Mouse (Mus musculus): ENCODE results near the gene Sh3pxd2a. TPM values are rescaled to one million over a fixed set of nuclear protein-coding genes. Genes with fewer than 3 reads are reported as not detected.

Sh3pxd2a gene
- polyA plus RNA-seq (2014; fragmentation: Nextera tagmentation; extraction: Ambion mirVana): 5.5 and 6.9 TPM in 2 replicates

DNA sequence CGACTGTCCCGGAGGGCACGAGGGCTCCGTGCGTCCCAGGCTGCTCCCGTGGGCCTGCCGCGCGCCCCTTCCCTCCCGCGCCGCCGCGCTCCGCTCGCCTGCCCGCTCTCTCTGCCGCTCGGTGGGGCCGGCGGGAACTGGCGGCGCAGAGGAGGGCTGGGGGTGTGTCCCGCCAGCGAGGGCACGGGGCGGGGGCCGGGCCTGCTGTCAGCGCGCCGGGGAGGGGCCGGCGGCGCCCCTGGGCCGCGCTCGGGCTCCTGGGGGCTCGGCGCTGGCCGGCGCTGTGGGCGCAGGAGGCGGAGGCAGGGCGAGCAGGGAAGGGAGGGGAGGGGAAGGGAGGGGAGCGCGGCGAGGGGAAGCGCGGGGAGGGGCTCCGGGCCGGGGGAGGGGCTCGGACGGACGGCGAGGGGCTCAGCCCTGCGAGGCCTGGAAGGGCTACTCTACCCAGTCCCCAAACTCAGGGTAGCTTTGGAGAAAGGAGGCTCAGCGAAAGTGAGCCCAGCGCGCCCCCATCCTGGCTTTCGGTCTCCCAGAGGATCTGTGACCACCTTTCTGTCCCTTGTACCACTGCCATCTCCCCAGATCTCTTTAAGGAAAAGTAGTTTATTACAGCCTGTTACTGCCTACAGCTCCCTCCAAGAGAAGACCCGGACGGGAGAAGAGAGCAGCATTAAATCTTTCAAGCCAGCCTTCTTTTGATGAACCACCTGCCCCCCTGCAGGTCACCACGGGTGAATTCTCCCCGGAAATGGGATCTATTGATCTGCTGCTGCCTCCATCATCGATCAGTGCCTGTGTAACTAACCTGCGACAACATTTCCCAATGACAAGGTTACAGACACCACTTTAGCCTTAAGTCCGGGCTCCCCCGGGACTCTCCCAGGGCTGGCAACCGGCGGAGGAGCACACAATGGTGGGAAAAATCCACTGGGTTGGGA, at the start of gene Sh3pxd2a:
Gene Sh3pxd2a, minus strand, starts transcription at position 98 of the 938 bp plus-strand sequence.
- Histone ChIP-seq H3K36me3 (ENCODE audit: control insufficient read depth, insufficient read depth, low read length) (no peaks in the 10 kb centered on the region), H3K27ac (ENCODE audit: low read depth, low read length) (peak within 1 kb of the TSS; percentile 84), H3K9me3 (ENCODE audit: control insufficient read depth, low read length) (no peaks in the 10 kb centered on the region), H3K4me3 (ENCODE audit: low read depth, low read length) (peak within 1 kb of the TSS; percentile 66), H3K4me1 (replicated peaks; ENCODE audit: control insufficient read depth, insufficient read depth, low read length) (no peaks in the 10 kb centered on the region; the same call in 1 of the 2 replicates), H3K27me3 (ENCODE audit: control insufficient read depth, insufficient read depth, low read length) (no peaks in the 10 kb centered on the region), H3K9ac (ENCODE audit: low read depth, low read length) (peak within 1 kb of the TSS; percentile 78), H3K4me2 (replicated peaks; ENCODE audit: low read depth, low read length) (peak within 1 kb of the TSS; percentile 70)
- DNase-seq (ENCODE audit: low spot score) (peak; percentile 82), ATAC-seq (ENCODE audit: low FRiP score) (peak; percentile 89)
- WGBS: under 1% methylated on average over 45 of the region's 70 CpGs

DNA sequence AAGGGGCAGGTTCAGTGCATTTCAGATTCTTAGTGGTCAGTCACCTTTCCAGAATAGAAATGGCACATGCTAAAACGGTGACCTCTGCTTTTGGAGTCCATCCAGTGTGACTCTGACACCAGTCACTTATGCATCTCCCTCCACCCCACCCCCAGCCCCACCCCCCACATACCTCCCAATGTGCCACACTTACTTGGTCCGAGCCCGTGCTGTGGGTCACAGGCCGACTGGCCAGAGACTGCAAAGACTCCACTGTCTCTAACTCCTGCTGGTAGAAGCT, 49.4 kb upstream of the Sh3pxd2a start:
- 73% methylated on average over 4 of the region's 4 CpGs for WGBS
- Histone ChIP-seq H3K27ac (ENCODE audit: low read depth, low read length) (no peak overlapping the region), H3K36me3 (ENCODE audit: control insufficient read depth, insufficient read depth, low read length) (no peaks in the 10 kb centered on the region), H3K9me3 (ENCODE audit: control insufficient read depth, low read length) (no peaks in the 10 kb centered on the region), H3K4me3 (ENCODE audit: low read depth, low read length) (no peak overlapping the region), H3K4me1 (replicated peaks; ENCODE audit: control insufficient read depth, insufficient read depth, low read length) (peaks cover 7% of the 10 kb centered on the region), H3K27me3 (ENCODE audit: control insufficient read depth, insufficient read depth, low read length) (no peaks in the 10 kb centered on the region), H3K9ac (ENCODE audit: low read depth, low read length) (no peak overlapping the region), H3K4me2 (replicated peaks; ENCODE audit: low read depth, low read length) (no peak overlapping the region)
- DNase-seq (ENCODE audit: low spot score): no peak
- ATAC-seq (ENCODE audit: low FRiP score): no peak

DNA sequence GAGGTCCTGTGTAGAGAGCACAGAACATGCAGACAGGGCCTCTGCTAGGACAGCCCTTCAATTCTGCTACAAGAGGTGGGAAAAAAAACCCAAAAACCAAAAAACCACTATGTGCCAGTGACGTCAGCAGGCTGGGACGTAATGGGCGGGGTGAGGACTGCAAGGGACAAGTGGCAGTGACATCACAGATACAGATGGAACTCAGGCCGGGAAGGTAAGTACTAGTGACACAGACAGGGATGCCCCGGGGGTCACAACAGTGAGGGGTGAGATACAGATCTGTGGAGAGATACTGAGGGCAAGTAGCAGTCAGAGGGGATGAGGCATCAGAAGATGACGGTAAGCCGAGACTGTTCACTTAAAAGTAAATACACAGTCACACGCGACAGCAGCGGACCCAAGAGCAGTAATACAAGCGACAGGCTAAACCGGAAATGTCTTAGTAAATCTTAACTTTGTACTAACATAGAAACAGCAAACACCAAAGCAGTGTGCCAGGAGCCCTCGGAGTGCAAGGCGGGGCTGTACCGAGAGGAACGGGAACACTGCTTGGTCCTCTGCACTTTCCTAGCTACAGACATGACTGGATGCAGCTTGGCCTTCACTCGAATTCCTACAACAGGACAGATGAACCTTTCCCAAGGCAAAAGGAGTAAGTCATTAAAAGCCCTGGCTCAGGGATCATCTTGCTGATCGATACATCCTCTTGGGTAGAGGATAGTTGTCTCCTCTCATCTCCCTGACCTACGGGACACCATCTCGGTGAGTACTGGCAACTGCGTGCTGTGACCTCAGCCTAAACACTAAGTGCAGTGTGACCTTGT, 48.8 kb upstream of the Sh3pxd2a start:
- no peaks in the 10 kb centered on the region for H3K36me3 ChIP-seq (ENCODE audit: control insufficient read depth, insufficient read depth, low read length)
- 89% methylated on average over 21 of the region's 21 CpGs for WGBS
- no peak overlapping the region for H3K4me3 ChIP-seq (ENCODE audit: low read depth, low read length)
- H3K27me3 ChIP-seq (ENCODE audit: control insufficient read depth, insufficient read depth, low read length): no peaks in the 10 kb centered on the region
- no peak overlapping the region for H3K9ac ChIP-seq (ENCODE audit: low read depth, low read length)
- no peak for ATAC-seq (ENCODE audit: low FRiP score)
- DNase-seq (ENCODE audit: low spot score): no peak
- no peak overlapping the region for H3K4me2 ChIP-seq (replicated peaks; ENCODE audit: low read depth, low read length)
- H3K4me1 ChIP-seq (replicated peaks; ENCODE audit: control insufficient read depth, insufficient read depth, low read length): peaks cover 7% of the 10 kb centered on the region
- no peak overlapping the region for H3K27ac ChIP-seq (ENCODE audit: low read depth, low read length)
- H3K9me3 ChIP-seq (ENCODE audit: control insufficient read depth, low read length): no peaks in the 10 kb centered on the region

DNA sequence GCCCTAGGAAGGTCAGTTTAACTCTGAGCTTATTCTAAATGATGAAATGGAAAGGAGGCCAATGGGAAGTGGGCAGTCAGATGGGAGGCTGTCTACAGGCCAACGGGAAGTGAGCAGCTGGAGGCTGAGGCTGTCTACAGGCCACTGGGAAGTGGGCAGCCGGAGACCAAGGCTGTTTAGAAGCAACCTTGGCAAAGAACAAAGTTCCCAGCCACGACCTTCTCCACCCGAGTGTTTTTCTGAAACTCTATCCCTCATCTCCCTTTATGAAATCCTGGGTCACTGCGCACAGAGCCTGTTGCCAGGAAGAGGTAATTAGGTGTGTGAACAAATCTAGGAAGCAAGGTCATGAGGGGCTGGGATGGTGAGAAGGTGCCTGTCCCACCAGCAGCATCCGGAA, 47.8 kb upstream of the Sh3pxd2a start:
- WGBS: 73% methylated on average over 6 of the region's 6 CpGs
- no peak overlapping the region for H3K4me3 ChIP-seq (ENCODE audit: low read depth, low read length)
- no peaks in the 10 kb centered on the region for H3K9me3 ChIP-seq (ENCODE audit: control insufficient read depth, low read length)

DNA sequence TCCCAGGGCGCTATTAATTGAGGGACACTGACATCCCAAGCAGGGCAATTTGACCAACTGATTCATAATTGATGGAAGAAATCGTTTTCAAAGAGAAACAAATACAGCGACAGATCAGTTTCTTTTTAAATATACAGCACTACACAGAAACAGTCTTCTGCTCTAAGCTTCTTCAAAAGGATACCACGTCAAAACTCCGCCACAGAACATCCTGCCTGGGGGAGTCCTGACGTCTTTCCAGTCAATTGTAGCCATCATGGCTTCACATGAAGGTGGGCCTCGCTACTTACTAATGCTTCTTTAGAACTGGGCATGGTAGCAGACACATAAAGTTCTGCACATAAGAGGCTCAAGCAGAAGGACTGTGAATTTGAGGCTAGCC, 47.1 kb upstream of the Sh3pxd2a start:
- Histone ChIP-seq H3K27ac (ENCODE audit: low read depth, low read length) (peak overlapping the region; percentile 69; the same call in 1 of the 2 replicates), H3K4me1 (replicated peaks; ENCODE audit: control insufficient read depth, insufficient read depth, low read length) (peaks cover 7% of the 10 kb centered on the region), H3K36me3 (ENCODE audit: control insufficient read depth, insufficient read depth, low read length) (no peaks in the 10 kb centered on the region), H3K4me2 (replicated peaks; ENCODE audit: low read depth, low read length) (no peak overlapping the region), H3K9me3 (ENCODE audit: control insufficient read depth, low read length) (no peaks in the 10 kb centered on the region), H3K27me3 (ENCODE audit: control insufficient read depth, insufficient read depth, low read length) (no peaks in the 10 kb centered on the region), H3K4me3 (ENCODE audit: low read depth, low read length) (no peak overlapping the region), H3K9ac (ENCODE audit: low read depth, low read length) (peak overlapping the region; percentile 15)
- WGBS: 71% methylated on average over 7 of the region's 7 CpGs
- ATAC-seq (ENCODE audit: low FRiP score) (no peak), DNase-seq (ENCODE audit: low spot score) (peak; percentile 22)

More for the DNA sequence above, 47.8 kb upstream of the Sh3pxd2a start:
- Histone ChIP-seq H3K4me1 (replicated peaks; ENCODE audit: control insufficient read depth, insufficient read depth, low read length) (peaks cover 7% of the 10 kb centered on the region), H3K27ac (ENCODE audit: low read depth, low read length) (no peak overlapping the region), H3K27me3 (ENCODE audit: control insufficient read depth, insufficient read depth, low read length) (no peaks in the 10 kb centered on the region), H3K9ac (ENCODE audit: low read depth, low read length) (no peak overlapping the region), H3K36me3 (ENCODE audit: control insufficient read depth, insufficient read depth, low read length) (no peaks in the 10 kb centered on the region), H3K4me2 (replicated peaks; ENCODE audit: low read depth, low read length) (no peak overlapping the region)
- DNase-seq (ENCODE audit: low spot score) (no peak), ATAC-seq (ENCODE audit: low FRiP score) (no peak)

DNA sequence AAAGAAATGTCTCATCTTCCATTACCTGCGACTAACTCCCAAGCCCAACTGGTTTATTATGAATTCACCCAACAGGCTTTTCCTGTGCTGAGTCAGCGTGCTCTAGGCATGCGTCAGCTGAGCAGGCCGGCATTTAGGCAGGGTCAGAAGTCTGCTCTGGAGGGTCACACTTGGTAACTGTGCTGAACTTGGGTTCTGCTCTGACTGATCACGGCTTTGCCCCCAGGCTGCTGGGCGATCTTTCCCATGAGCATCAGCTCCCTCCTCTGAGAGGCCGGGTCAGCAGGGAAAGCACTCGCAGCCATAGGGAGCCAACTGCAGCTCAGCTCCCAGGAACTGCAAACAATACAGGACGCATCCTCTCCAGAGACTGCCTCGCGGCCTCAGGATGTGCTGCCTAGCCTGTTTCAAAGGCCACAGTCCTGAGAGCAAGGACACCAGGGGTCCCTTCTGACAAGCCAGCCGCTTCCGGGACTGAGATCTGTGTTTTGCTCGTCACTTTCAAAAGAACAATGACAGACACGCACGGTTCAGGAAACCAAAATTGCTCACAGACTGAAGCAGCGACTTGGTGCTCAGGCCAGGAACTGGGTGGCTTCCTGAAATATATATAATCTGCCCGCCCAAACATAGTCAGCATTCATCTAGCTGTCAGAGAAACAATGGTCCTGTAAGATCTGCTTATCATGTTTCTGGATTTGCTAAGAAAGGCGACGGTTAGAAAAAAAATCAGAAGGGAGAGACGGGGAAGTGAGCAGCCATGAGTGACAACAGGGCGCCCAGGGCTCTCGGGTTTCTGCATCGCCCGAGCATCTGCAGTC, 46.5 kb upstream of the Sh3pxd2a start:
- Histone ChIP-seq H3K4me2 (replicated peaks; ENCODE audit: low read depth, low read length) (peak overlapping the region; percentile 14; the same call in 1 of the 2 replicates), H3K27ac (ENCODE audit: low read depth, low read length) (peak overlapping the region; percentile 69), H3K9ac (ENCODE audit: low read depth, low read length) (peak overlapping the region; percentile 15), H3K4me1 (replicated peaks; ENCODE audit: control insufficient read depth, insufficient read depth, low read length) (peaks cover 7% of the 10 kb centered on the region), H3K36me3 (ENCODE audit: control insufficient read depth, insufficient read depth, low read length) (no peaks in the 10 kb centered on the region), H3K27me3 (ENCODE audit: control insufficient read depth, insufficient read depth, low read length) (no peaks in the 10 kb centered on the region), H3K4me3 (ENCODE audit: low read depth, low read length) (no peak overlapping the region), H3K9me3 (ENCODE audit: control insufficient read depth, low read length) (no peaks in the 10 kb centered on the region)
- WGBS: 25% methylated on average over 25 of the region's 25 CpGs
- DNase-seq (ENCODE audit: low spot score) (peak; percentile 55), ATAC-seq (ENCODE audit: low FRiP score) (peak; percentile 55; the same call in 1 of the 2 replicates)

DNA sequence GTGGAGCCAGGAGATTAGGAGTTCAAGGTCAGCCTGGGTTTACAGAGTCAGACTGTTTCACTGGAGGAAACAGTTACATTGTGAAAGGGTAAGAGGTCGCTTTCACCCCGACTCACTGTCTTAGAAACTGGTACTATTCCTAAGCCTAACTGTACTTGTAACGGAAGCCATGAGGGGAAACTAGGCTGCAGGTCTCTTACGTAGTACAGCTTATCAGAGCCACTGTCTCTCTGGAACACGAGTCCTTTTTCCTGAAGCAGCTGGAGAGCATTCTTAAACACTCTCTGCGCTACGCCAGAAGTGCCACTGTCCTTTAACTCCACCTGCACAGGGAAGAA, 45.9 kb upstream of the Sh3pxd2a start:
- Histone ChIP-seq H3K36me3 (ENCODE audit: control insufficient read depth, insufficient read depth, low read length) (no peaks in the 10 kb centered on the region), H3K27me3 (ENCODE audit: control insufficient read depth, insufficient read depth, low read length) (no peaks in the 10 kb centered on the region), H3K4me1 (replicated peaks; ENCODE audit: control insufficient read depth, insufficient read depth, low read length) (peaks cover 7% of the 10 kb centered on the region), H3K27ac (ENCODE audit: low read depth, low read length) (peak overlapping the region; percentile 69; the same call in 1 of the 2 replicates), H3K4me3 (ENCODE audit: low read depth, low read length) (no peak overlapping the region), H3K9ac (ENCODE audit: low read depth, low read length) (no peak overlapping the region; the same call in 1 of the 2 replicates), H3K9me3 (ENCODE audit: control insufficient read depth, low read length) (no peaks in the 10 kb centered on the region), H3K4me2 (replicated peaks; ENCODE audit: low read depth, low read length) (peak overlapping the region; percentile 14; the same call in 1 of the 2 replicates)
- 83% methylated on average over 7 of the region's 7 CpGs for WGBS
- no peak for DNase-seq (ENCODE audit: low spot score)
- no peak for ATAC-seq (ENCODE audit: low FRiP score)

DNA sequence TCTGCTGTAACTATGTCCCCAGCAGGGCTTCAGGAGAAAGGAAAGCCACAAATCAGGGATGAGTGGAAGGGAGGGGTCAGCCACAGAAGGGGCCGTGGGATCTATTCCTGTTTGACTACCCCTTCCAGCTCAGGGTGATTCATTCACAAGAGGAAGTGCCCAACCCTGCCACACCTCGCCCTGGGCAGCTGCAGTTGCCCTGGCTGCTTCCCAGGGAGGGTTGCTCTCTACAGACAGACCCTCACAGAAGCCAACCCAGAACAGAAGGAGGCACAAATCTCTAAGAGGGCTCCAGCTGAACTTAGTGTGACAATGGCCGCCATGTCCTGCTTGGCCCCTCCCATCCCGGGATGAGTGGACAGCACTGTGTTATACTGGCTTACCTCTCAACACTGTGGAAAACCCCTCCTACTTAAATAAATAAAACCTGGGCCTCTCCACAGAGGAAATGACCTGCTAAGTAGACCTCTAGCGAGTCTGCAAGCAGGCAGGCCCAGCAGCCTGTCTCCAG, 44.6 kb upstream of the Sh3pxd2a start:
- 80% methylated on average over 5 of the region's 5 CpGs for WGBS
- no peak overlapping the region for H3K4me2 ChIP-seq (replicated peaks; ENCODE audit: low read depth, low read length)
- ATAC-seq (ENCODE audit: low FRiP score) (no peak), DNase-seq (ENCODE audit: low spot score) (no peak)
- H3K4me3 ChIP-seq (ENCODE audit: low read depth, low read length): no peak overlapping the region
- no peaks in the 10 kb centered on the region for H3K27me3 ChIP-seq (ENCODE audit: control insufficient read depth, insufficient read depth, low read length)
- peaks cover 7% of the 10 kb centered on the region for H3K4me1 ChIP-seq (replicated peaks; ENCODE audit: control insufficient read depth, insufficient read depth, low read length)
- H3K9ac ChIP-seq (ENCODE audit: low read depth, low read length): no peak overlapping the region
- H3K9me3 ChIP-seq (ENCODE audit: control insufficient read depth, low read length): no peaks in the 10 kb centered on the region
- no peaks in the 10 kb centered on the region for H3K36me3 ChIP-seq (ENCODE audit: control insufficient read depth, insufficient read depth, low read length)
- H3K27ac ChIP-seq (ENCODE audit: low read depth, low read length): no peak overlapping the region

All from hindbrain, embryonic 11.5 days (tissue).